Mouse (Mus musculus): ENCODE measurements around the gene Mpv17l.
"Not testable (repeated sequence)": the region's sequence is repeated elsewhere in the genome, so short reads cannot be mapped to it uniquely, and the experiment has no call there.

Mpv17l gene

DNA sequence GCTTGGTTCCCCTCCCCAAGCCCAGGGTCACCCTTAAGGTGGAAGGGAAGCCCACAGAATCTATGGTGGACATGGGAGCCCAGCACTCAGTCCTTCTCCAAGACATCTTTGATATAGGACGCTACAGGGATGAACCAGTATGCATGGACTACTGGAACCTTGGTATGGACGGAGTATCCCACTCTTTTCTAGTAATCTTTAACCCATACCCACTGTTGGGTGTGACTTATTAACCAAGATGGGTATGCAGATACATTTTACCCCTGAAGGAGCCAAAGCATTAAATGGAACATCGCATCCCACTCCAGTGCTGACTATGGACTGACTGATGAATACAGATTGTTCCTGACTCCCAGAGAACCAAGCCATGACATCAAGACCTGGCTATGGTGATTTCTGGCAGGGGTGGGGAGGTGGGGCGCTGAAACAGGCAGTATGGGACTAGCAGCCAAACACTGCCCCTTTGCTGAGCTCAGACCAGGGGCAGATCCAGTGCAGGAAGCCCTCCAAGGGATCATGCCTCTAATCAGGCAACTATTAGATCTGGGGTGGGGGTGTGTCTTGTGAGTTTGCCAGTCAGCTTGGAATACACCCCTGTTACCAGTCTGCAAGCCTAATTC lies 24.6 kb downstream of the Mpv17l start:
- in situ Hi-C loops (cut with MseI, MboI) = no loop called here

DNA sequence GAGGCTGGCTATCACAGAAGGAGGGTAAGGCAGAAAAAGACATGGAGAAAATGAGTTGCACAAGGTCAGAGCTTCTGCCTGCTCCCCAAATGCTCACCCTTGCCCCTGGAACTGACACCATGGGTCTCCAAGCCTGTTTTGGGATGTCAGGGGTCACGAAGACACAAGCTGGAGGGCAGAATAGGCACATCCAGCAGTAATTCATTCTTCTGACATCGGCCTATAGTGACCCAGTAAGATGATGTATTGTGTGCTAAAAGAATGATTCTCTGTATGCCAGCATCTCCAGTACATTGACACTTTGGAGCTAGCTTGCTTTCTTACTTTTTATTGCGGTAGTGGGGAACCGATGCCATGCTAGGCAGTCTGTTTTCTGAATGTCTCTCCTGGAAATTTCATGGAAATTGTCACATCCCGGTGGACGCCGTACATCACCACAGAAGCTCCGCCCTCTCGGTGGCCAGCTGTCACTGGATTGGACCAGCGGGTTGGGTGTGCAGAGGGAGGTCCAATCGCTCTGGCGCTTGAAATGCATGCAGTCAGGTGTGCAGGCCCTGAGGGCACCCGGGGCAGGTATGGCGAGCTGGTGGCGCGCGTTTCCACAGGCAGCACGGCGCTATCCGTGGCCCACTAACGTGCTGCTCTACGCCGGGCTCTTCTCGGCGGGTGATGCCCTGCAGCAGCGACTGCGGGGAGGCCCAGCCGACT lies 37.3 kb downstream of the Mpv17l start:
- in situ Hi-C loops (cut with MseI, MboI) = no loop called here

GRCm38 (mm10) chr16:13940847-13941395 lies 38.0 kb downstream of the Mpv17l start:
- in situ Hi-C loops (cut with MseI, MboI) = no loop called here

DNA sequence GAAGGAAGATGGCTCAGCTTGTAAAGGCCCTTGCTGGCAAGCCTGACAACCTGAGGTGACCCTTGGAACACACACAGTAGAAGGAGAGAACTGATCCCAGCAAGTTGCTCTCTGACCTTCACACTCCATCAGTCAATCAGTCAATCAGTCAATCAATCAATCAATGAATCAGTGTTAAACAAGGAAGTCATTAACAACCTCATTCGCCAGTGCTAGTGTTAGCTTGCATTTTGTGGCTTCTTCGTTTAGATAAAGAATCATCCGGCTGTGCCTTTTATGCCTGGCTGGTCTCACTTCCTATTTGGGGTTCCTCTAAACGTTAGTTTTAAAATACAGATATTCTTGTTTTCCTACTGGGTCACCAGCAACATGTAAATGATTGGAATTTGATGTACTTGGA lies 41.2 kb downstream of the Mpv17l start:
- in situ Hi-C loops (cut with MseI, MboI) = no loop called here

DNA sequence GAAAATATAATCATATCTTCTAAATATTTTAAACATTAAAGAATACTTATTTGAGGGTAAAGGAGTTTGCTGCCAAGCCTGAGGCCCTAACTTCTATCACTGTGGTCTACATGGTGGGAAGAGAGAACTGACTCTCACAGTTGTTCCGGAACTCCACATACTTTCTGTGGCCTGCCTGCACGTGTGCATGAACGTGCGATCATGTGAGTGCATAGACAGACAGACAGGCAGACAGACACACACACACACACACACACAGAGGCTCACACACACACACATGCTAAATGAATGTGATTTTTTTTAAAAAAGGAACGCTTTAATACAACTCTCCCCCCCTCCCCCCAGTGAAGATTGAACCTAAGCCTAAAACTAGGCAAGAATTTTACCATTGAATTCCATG lies 41.8 kb downstream of the Mpv17l start:
- in situ Hi-C loops (cut with MseI, MboI) = no loop called here

GRCm38 (mm10) chr16:13945153-13945552 lies 42.2 kb downstream of the Mpv17l start:
- in situ Hi-C loops (cut with MseI, MboI) = no loop called here

GRCm38 (mm10) chr16:13946306-13946705 lies 43.3 kb downstream of the Mpv17l start:
- in situ Hi-C loops (cut with MseI, MboI) = no loop called here

- in situ Hi-C loops (cut with MseI, MboI) = no loop called here
Measured at GRCm38 (mm10) chr16:13951245-13951644, 48.3 kb downstream of the Mpv17l start.

DNA sequence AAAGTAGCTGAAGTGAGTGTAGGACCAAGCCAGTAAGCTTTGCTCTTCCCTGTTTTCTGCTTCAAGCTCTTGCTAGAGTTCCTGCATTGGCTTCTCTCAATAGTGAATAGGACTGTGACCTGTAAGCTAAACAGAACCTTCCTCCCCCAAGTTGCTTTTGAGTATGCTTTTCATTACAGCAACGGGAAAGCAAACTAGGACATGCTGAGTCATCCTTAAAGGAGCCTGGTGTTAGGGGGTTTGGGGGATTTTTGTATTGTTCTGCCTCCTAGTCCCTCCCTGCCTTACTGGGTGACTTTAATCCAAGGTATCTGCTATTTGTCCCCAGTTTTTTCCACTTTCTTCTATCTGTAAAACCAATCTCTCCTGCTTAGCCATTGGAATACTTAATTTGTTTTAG lies 59.1 kb downstream of the Mpv17l start:
- in situ Hi-C loops (cut with MseI, MboI) = no loop called here

GRCm38 (mm10) chr16:13969096-13969495 lies 66.1 kb downstream of the Mpv17l start:
- in situ Hi-C loops (cut with MseI, MboI) = no loop called here

DNA sequence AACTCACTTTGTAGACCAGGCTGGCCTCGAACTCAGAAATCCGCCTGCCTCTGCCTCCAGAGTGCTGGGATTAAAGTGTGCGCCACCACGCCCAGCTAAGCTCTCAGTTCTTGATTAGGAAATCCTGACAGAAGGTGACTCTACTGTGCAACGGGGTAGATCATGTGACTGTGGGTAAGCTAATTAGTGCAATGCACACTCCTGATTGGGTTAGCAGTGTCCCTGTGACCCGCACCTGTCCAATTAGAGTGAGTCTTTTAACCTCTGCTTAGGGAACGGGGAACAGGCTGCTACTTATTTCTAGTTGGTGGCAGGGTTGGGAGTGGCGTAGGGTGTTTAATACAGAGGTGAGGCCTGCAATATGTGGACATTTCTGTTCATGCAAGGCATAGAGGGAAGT lies 69.1 kb downstream of the Mpv17l start:
- in situ Hi-C loops (cut with MseI, MboI) = no loop called here

GRCm38 (mm10) chr16:13976358-13976896 lies 73.5 kb downstream of the Mpv17l start:
- in situ Hi-C loops (cut with MseI, MboI) = not testable (repeated sequence)

GRCm38 (mm10) chr16:13977026-13977425 lies 74.1 kb downstream of the Mpv17l start:
- in situ Hi-C loops (cut with MseI, MboI) = not testable (repeated sequence)

- in situ Hi-C loops (cut with MseI, MboI) = not testable (repeated sequence)
Measured at GRCm38 (mm10) chr16:13981726-13982125, 78.8 kb downstream of the Mpv17l start.

- in situ Hi-C loops (cut with MseI, MboI) = no loop called here
Measured at GRCm38 (mm10) chr16:13983161-13983560, 80.2 kb downstream of the Mpv17l start.

DNA sequence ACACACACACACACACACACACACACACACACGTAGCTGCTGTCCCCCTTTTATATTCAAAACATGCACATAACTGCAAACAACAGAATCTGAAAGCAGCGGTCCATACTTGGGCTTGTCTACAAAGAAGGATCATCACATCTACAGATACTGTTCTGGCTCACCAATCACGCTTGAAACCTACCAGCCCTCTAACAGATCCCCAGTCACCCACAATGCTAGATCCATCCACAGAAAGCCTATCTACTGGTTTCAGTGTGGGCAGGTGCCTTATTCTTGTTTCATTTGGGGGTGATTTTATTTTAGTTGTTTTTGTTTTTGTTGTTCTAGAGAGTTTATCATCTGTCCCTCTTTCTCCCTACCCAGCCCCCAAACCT lies 83.2 kb downstream of the Mpv17l start:
- in situ Hi-C loops (cut with MseI, MboI) = no loop called here

GRCm38 (mm10) chr16:13986574-13987478 lies 83.9 kb downstream of the Mpv17l start, which contains the start of the genes 2900011O08Rik and Ifitm7:
2900011O08Rik (plus strand) TSS chr16:13986604.
Ifitm7 (minus strand) TSS chr16:13986888.
- in situ Hi-C loops (cut with MseI, MboI) = no loop called here

DNA sequence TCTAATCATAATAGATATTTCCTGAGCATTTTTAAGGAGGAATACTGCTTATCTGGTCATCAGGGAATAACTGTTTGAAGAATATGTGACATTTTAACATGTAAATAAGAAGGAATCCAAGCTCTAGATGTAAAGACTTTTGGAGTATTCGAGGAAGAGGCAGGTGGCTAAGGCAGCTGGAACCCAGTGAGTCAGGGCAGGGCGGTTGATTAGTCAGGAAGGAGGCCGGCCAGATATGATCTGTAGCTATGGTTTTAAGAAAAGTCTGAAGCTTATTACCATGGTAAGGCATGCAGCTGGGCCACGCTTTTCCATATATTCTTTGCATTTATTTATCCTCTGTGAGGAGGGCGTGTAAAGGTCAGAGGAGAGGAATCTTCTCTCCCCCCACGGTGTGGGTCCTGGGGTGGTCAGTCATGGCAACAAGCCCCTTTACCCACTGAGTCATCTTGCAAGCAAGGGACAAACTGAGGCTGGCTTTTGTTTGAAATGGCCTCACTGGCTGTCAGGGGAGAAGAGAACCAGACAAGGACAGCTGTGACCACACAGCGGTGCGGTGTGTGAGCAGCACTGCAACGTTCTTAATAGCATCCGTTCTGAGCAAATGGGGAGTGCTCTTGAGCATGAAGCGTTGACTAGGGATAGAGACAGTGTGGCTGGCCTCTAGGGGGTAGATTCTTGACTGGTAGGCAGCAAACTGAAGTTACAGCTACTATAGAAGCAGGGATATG lies 89.7 kb downstream of the Mpv17l start:
- in situ Hi-C loops (cut with MseI, MboI) = no loop called here

DNA sequence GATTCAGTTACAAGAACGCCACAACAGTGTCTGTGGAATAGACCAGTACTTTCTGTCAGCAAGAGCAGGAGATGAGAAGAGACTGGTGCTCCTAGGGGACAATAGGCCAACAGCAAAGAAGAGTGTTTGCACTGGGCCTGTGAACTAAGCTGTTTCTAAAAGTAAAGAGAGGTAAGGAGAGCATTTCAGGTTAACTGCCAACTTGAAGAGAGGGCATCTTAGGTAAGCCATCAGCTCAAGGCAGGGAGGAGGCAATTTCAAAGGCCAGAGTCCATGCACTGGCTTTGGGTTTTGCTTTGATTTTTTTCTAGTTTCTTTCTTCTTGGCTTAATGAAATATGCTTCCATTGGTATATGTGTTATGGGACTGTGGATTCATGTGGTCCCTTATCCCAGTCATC lies 91.1 kb downstream of the Mpv17l start:
- in situ Hi-C loops (cut with MseI, MboI) = no loop called here

DNA sequence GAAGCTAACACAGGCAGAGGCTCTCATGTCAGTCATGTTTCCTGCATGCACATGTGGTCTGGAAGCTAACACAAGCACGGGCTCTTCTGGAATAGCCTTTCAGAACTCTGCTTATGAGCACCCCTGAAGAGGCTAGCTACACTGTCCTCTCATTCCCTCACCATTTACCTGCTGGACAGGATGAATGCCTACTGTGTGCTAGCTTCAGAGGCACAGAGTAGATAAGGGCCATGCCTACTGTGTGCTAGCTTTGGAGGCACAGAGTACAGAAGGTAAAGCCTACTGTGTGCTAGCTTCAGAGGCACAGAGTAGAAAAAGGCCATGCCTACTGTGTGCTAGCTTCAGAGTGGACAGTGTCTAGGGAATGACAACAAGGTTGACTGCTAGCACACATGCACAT lies 91.5 kb downstream of the Mpv17l start:
- in situ Hi-C loops (cut with MseI, MboI) = no loop called here
